Mouse (Mus musculus): Measurements from ENCODE around the gene Abca6.

DNA sequence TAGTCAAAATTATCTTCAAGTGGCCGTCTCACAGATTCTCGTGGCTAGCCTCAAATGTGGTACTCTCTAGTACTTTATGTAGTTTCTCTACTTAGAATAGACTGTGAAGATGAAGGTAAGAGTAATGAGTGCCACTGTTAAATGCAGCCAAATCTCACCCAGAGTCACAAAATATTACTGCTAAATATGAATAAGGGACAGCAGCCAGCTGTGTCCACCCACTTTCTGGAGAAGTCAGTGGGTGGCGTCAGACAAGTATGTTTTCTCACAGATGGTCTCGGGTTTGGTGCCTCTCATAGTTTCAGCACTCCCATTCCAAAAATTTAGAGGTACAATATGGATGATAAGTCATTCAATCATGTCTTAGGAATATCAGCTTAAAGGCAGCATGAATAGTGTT, 56.3 kb downstream of the Abca6 start:
- TF ChIP-seq CTCF (IDR thresholded peaks at IDR 0.05; ENCODE audit: low read depth) (no peak), EP300 (IDR thresholded peaks at IDR 0.05; ENCODE audit: low read depth) (no peak)

Data from liver, postnatal 0 days (tissue).